Mouse (Mus musculus) MEL (cell line): Measurements from ENCODE around the gene Lemd1. TPM values are rescaled to one million over a fixed set of nuclear protein-coding genes. Genes with fewer than 3 reads are reported as not detected.

ENCODE experiments used
- DNase-seq: peaks from one replicate; pipeline ENCODE4 v3.0.0; 2011; ENCODE audit warnings: low read depth, low spot score
- H3K27ac ChIP-seq: 2 replicates; pipeline ENCODE4 v1.5.1; 2012; ENCODE audit warnings: low read depth, mild to moderate bottlenecking, control low read depth, low read length, moderate library complexity; ENCODE audit not compliant: control insufficient read depth
- H3K27me3 ChIP-seq, 2 experiments: fragments of 150-350 bp in 1 of 2; sonication (generic) in 1 of 2; 2 replicates each; pipeline ENCODE4 v1.6.1; 2012; ENCODE audit warnings: low read length in 2 of 2, mild to moderate bottlenecking in 2 of 2, improper control_type of control experiment in 1 of 2, moderate library complexity in 1 of 2; ENCODE audit not compliant: insufficient read depth in 2 of 2, control insufficient read depth in 1 of 2
- H3K36me3 ChIP-seq, 2 experiments: 2 replicates each; pipeline ENCODE4 v1.6.1; 2012 to 2014; ENCODE audit warnings: low read length in 2 of 2, improper control_type of control experiment in 1 of 2, inconsistent platforms in 1 of 2, mild to moderate bottlenecking in 1 of 2; ENCODE audit not compliant: insufficient read depth in 2 of 2, control insufficient read depth in 1 of 2
- H3K4me1 ChIP-seq, 2 experiments: fragments of 150-350 bp in 1 of 2; sonication (generic) in 1 of 2; 2 replicates each; pipeline ENCODE4 v1.6.1; 2012; ENCODE audit warnings: low read length in 2 of 2, improper control_type of control experiment in 1 of 2, mild to moderate bottlenecking in 1 of 2; ENCODE audit not compliant: insufficient read depth in 2 of 2, control insufficient read depth in 1 of 2
- H3K4me3 ChIP-seq, 2 experiments: fragments of 150-350 bp in 1 of 2; sonication (generic) in 1 of 2; 2 replicates each; pipeline ENCODE4 v1.5.1; 2012; ENCODE audit warnings: low read depth in 2 of 2, low read length in 2 of 2, mild to moderate bottlenecking in 2 of 2, moderate library complexity in 2 of 2, control low read depth in 1 of 2, improper control_type of control experiment in 1 of 2; ENCODE audit not compliant: control insufficient read depth in 1 of 2, insufficient read depth in 1 of 2
- H3K79me2 ChIP-seq: 2 replicates; pipeline ENCODE4 v1.6.1; 2012; ENCODE audit warnings: mild to moderate bottlenecking, low read length, moderate library complexity; ENCODE audit not compliant: control insufficient read depth, poor library complexity, insufficient read depth
- H3K9ac ChIP-seq: 2 replicates; pipeline ENCODE4 v1.6.1; 2012; ENCODE audit warnings: low read depth, mild to moderate bottlenecking, control low read depth, low read length, moderate library complexity; ENCODE audit not compliant: control insufficient read depth, poor library complexity, severe bottlenecking
- H3K9me3 ChIP-seq: fragments of 150-350 bp; sonication (generic); replicated peaks from 2 replicates; pipeline ENCODE4 v1.6.1; 2012; ENCODE audit warnings: mild to moderate bottlenecking, low read length, improper control_type of control experiment, moderate library complexity; ENCODE audit not compliant: insufficient read depth
- CHD1 ChIP-seq: IDR thresholded peaks from 2 replicates; pipeline ENCODE4 v1.6.1; 2012; ENCODE audit warnings: low read depth, mild to moderate bottlenecking, inconsistent platforms, low read length, improper control_type of control experiment
- CHD2 ChIP-seq: IDR thresholded peaks from 2 replicates; pipeline ENCODE4 v1.6.1; 2011; ENCODE audit warnings: low read length, improper control_type of control experiment
- CTCF ChIP-seq, 3 experiments: IDR thresholded peaks in 2 of 3; conservative IDR thresholded peaks in 1 of 3; 2 replicates each; pipeline ENCODE4 v1.5.1; 2011 to 2012; ENCODE audit warnings: low read length in 3 of 3, low read depth in 2 of 3, mild to moderate bottlenecking in 2 of 3, improper control_type of control experiment in 1 of 3, inconsistent platforms in 1 of 3, mixed read lengths in 1 of 3, moderate library complexity in 1 of 3; ENCODE audit not compliant: control insufficient read depth in 1 of 3, insufficient read depth in 1 of 3, poor library complexity in 1 of 3, severe bottlenecking in 1 of 3
- ELF1 ChIP-seq: IDR thresholded peaks from 2 replicates; pipeline ENCODE4 v1.6.1; 2014; ENCODE audit warnings: low read depth, mild to moderate bottlenecking, inconsistent platforms, low read length, improper control_type of control experiment, moderate library complexity
- EP300 ChIP-seq, 2 experiments: IDR thresholded peaks; 2 replicates each; pipeline ENCODE4 v1.6.1; 2011; ENCODE audit warnings: improper control_type of control experiment in 2 of 2, low read length in 2 of 2, low read depth in 1 of 2, mild to moderate bottlenecking in 1 of 2
- ETS1 ChIP-seq: IDR thresholded peaks from 2 replicates; pipeline ENCODE4 v1.6.1; 2012; ENCODE audit warnings: low read depth, mild to moderate bottlenecking, inconsistent platforms, low read length, improper control_type of control experiment, moderate library complexity
- GABPA ChIP-seq: IDR thresholded peaks from 2 replicates; pipeline ENCODE4 v1.6.1; 2012; ENCODE audit warnings: low read depth, mild to moderate bottlenecking, inconsistent platforms, low read length, improper control_type of control experiment, moderate library complexity
- HCFC1 ChIP-seq: IDR thresholded peaks from 2 replicates; pipeline ENCODE4 v1.6.1; 2012; ENCODE audit warnings: low read depth, mild to moderate bottlenecking, inconsistent platforms, low read length, improper control_type of control experiment, moderate library complexity
- JUND ChIP-seq: IDR thresholded peaks from 2 replicates; pipeline ENCODE4 v1.6.1; 2011; ENCODE audit warnings: low read depth, mild to moderate bottlenecking, improper control_type of control experiment, low read length
- KAT2A ChIP-seq: conservative IDR thresholded peaks from 2 replicates; pipeline ENCODE4 v1.6.1; 2012; ENCODE audit warnings: low read depth, low read length, improper control_type of control experiment, inconsistent platforms
- MAFK ChIP-seq: IDR thresholded peaks from 2 replicates; pipeline ENCODE4 v1.6.1; 2011; ENCODE audit warnings: low read depth, mild to moderate bottlenecking, low read length, improper control_type of control experiment, borderline replicate concordance
- MAZ ChIP-seq: IDR thresholded peaks from 2 replicates; pipeline ENCODE4 v1.6.1; 2012; ENCODE audit warnings: low read depth, mild to moderate bottlenecking, inconsistent platforms, low read length, improper control_type of control experiment
- MXI1 ChIP-seq: IDR thresholded peaks from 2 replicates; pipeline ENCODE4 v1.6.1; 2011; ENCODE audit warnings: mild to moderate bottlenecking, low read depth, low read length, improper control_type of control experiment
- MYB ChIP-seq: IDR thresholded peaks from 2 replicates; pipeline ENCODE4 v1.6.1; 2011; ENCODE audit warnings: mild to moderate bottlenecking, low read depth, low read length, improper control_type of control experiment
- MYC ChIP-seq: IDR thresholded peaks from 2 replicates; pipeline ENCODE4 v1.6.1; 2011; ENCODE audit warnings: low read depth, mild to moderate bottlenecking, low read length, improper control_type of control experiment, moderate library complexity
- NRF1 ChIP-seq: IDR thresholded peaks from 2 replicates; pipeline ENCODE4 v1.6.1; 2014; ENCODE audit warnings: low read depth, mild to moderate bottlenecking, inconsistent platforms, low read length, improper control_type of control experiment, moderate library complexity; ENCODE audit not compliant: poor library complexity, insufficient read depth, severe bottlenecking
- POLR2AphosphoS2 ChIP-seq: IDR thresholded peaks from 2 replicates; pipeline ENCODE4 v1.6.1; 2011; ENCODE audit warnings: low read length, improper control_type of control experiment
- POLR2AphosphoS5 ChIP-seq: IDR thresholded peaks from 2 replicates; pipeline ENCODE4 v1.6.1; 2012; ENCODE audit warnings: low read depth, borderline replicate concordance, mild to moderate bottlenecking, inconsistent platforms, low read length, moderate library complexity, mixed read lengths
- RCOR1 ChIP-seq: IDR thresholded peaks from 2 replicates; pipeline ENCODE4 v1.6.1; 2012; ENCODE audit warnings: low read depth, mild to moderate bottlenecking, inconsistent platforms, low read length, improper control_type of control experiment
- SIN3A ChIP-seq: IDR thresholded peaks from 2 replicates; pipeline ENCODE4 v1.6.1; 2012; ENCODE audit warnings: low read length, improper control_type of control experiment, inconsistent platforms
- SMC3 ChIP-seq: IDR thresholded peaks from 2 replicates; pipeline ENCODE4 v1.6.1; 2011; ENCODE audit warnings: low read depth, low read length, improper control_type of control experiment
- TAL1 ChIP-seq: IDR thresholded peaks from 2 replicates; pipeline ENCODE4 v1.6.1; 2012; ENCODE audit warnings: mild to moderate bottlenecking, inconsistent platforms, low read length, moderate library complexity, mixed read lengths
- TBP ChIP-seq: IDR thresholded peaks from 2 replicates; pipeline ENCODE4 v1.8.0; 2011; ENCODE audit warnings: low read depth, low read length, improper control_type of control experiment
- TCF12 ChIP-seq: IDR thresholded peaks from 2 replicates; pipeline ENCODE4 v1.6.1; 2014; ENCODE audit warnings: low read depth, mild to moderate bottlenecking, inconsistent platforms, low read length, improper control_type of control experiment, moderate library complexity
- UBTF ChIP-seq: IDR thresholded peaks from 2 replicates; pipeline ENCODE4 v1.6.1; 2012; ENCODE audit warnings: low read depth, mild to moderate bottlenecking, inconsistent platforms, low read length, improper control_type of control experiment, moderate library complexity, borderline replicate concordance; ENCODE audit not compliant: insufficient read depth
- USF1 ChIP-seq: IDR thresholded peaks from 2 replicates; pipeline ENCODE4 v1.6.1; 2014; ENCODE audit warnings: low read depth, mild to moderate bottlenecking, inconsistent platforms, low read length, improper control_type of control experiment, moderate library complexity
- USF2 ChIP-seq, 2 experiments: IDR thresholded peaks; 2 replicates each; pipeline ENCODE4 v1.6.1; 2011 to 2012; ENCODE audit warnings: improper control_type of control experiment in 2 of 2, low read length in 2 of 2, borderline replicate concordance in 1 of 2, inconsistent platforms in 1 of 2, low read depth in 1 of 2, mild to moderate bottlenecking in 1 of 2; ENCODE audit not compliant: insufficient read depth in 1 of 2
- ZKSCAN1 ChIP-seq: IDR thresholded peaks from 2 replicates; pipeline ENCODE4 v1.6.1; 2012; ENCODE audit warnings: low read depth, mild to moderate bottlenecking, inconsistent platforms, low read length, improper control_type of control experiment, moderate library complexity
- ZMIZ1 ChIP-seq: IDR thresholded peaks from 2 replicates; pipeline ENCODE4 v1.6.1; 2012; ENCODE audit warnings: low read depth, mild to moderate bottlenecking, inconsistent platforms, low read length, improper control_type of control experiment, moderate library complexity
- ZNF384 ChIP-seq: IDR thresholded peaks from 2 replicates; pipeline ENCODE4 v1.6.1; 2012; ENCODE audit warnings: low read depth, mild to moderate bottlenecking, inconsistent platforms, low read length, improper control_type of control experiment
- polyA plus RNA-seq, 2 experiments: library from polyadenylated mRNA; stranded (reverse) in 1 of 2; unstranded in 1 of 2; fragments of >175 nt in 1 of 2; fragments of >200 nt in 1 of 2; gene quantifications; 2 replicates each; pipeline versions ENCODE4 v1.2.1 to v1.2.4; 2012; ENCODE audit warnings: low replicate concordance in 2 of 2, low read depth in 1 of 2; ENCODE audit not compliant: insufficient read length in 2 of 2, insufficient read depth in 1 of 2, missing spikeins in 1 of 2
- total RNA-seq: library from RNA; depleted of rRNA; stranded (reverse); fragments of 300-350 nt; gene quantifications from 2 replicates; pipeline ENCODE4 v1.2.3, GENCODE M21; 2012

Lemd1 gene
- total and polyA plus RNA-seq, 3 experiments: not detected

GRCm38 (mm10) chr1:132246137-132246536 is 54.9 kb downstream of the Lemd1 start (continued):
- TF ChIP-seq KAT2A: no peak
- no peak for TF ChIP-seq JUND

- Histone ChIP-seq H3K27ac (no peak overlapping the region), H3K27me3 (no peaks in the 10 kb centered on the region), H3K4me3 (no peak overlapping the region), H3K9me3 (no peaks in the 10 kb centered on the region), H3K79me2 (no peaks in the 10 kb centered on the region), H3K36me3 (peaks cover 0 to 12% of the 10 kb centered on the region in 2 experiments; a peak in 2 of 4 replicates), H3K4me1 (peaks cover 8 to 16% of the 10 kb centered on the region in 2 experiments; a peak in 3 of 4 replicates), H3K9ac (no peak overlapping the region)
- TF ChIP-seq RCOR1 (no peak), JUND (no peak), MYC (no peak), ZNF384 (no peak; the same call in 1 of the 2 replicates), USF2 (IDR thresholded peaks at IDR 0.05; ENCODE audit: borderline replicate concordance in 1 of 2, insufficient read depth in 1 of 2, low read depth in 1 of 2, low read length in 2 of 2) (no peak), CHD1 (no peak), NRF1 (no peak), ETS1 (no peak), EP300 (IDR thresholded peaks at IDR 0.05; ENCODE audit: low read depth in 1 of 2, low read length in 2 of 2) (no peak)
- DNase-seq: no peak
Observed at GRCm38 (mm10) chr1:132246641-132247040, 55.4 kb downstream of the Lemd1 start.

GRCm38 (mm10) chr1:132254467-132254866 is 63.2 kb downstream of the Lemd1 start:
- H3K27me3 ChIP-seq: no peaks in the 10 kb centered on the region; a peak in 1 of 4 replicates
- H3K4me3 ChIP-seq: no peak overlapping the region
- no peak overlapping the region for H3K9ac ChIP-seq
- DNase-seq: peak; percentile 38
- no peaks in the 10 kb centered on the region for H3K4me1 ChIP-seq
- no peaks in the 10 kb centered on the region for H3K9me3 ChIP-seq
- H3K27ac ChIP-seq: no peak overlapping the region
- no peaks in the 10 kb centered on the region for H3K36me3 ChIP-seq
- no peaks in the 10 kb centered on the region for H3K79me2 ChIP-seq
- TF ChIP-seq GABPA (no peak), USF2 (IDR thresholded peaks at IDR 0.05; ENCODE audit: borderline replicate concordance in 1 of 2, insufficient read depth in 1 of 2, low read depth in 1 of 2, low read length in 2 of 2) (no peak), ZMIZ1 (no peak), NRF1 (no peak), SIN3A (no peak), MXI1 (no peak), ELF1 (no peak), ZNF384 (no peak), HCFC1 (no peak), POLR2AphosphoS5 (no peak), CTCF (IDR thresholded peaks at IDR 0.05 in 2 of 3, conservative IDR thresholded peaks at IDR 0.05 in 1 of 3; ENCODE audit: control insufficient read depth in 1 of 3, insufficient read depth in 1 of 3, low read depth in 2 of 3, low read length in 3 of 3, poor library complexity in 1 of 3, severe bottlenecking in 1 of 3) (peak; percentile 18 to 53 (median 44); a peak in 4 of 6 replicates), TBP (no peak), USF1 (no peak), TCF12 (no peak), MAFK (no peak), MYB (no peak), CHD1 (no peak), ZKSCAN1 (no peak), CHD2 (no peak), SMC3 (peak; percentile 35), POLR2AphosphoS2 (no peak), MAZ (no peak), TAL1 (no peak), UBTF (no peak), EP300 (IDR thresholded peaks at IDR 0.05; ENCODE audit: low read depth in 1 of 2, low read length in 2 of 2) (no peak)
